Mouse (Mus musculus) lung, embryonic 15.5 days (tissue): ENCODE results near the gene AL732309.1. TPM values are rescaled to one million over a fixed set of nuclear protein-coding genes. Genes with fewer than 3 reads are reported as not detected.

Source experiments
- ATAC-seq: fragments of 200-750 bp; cut with Nextera tagmentation; 2 replicates; pipeline ENCODE4 v1.8.0; 2017; ENCODE audit warnings: moderate number of reproducible peaks, borderline replicate concordance; ENCODE audit not compliant: low FRiP score, low TSS enrichment; ENCODE audit errors: extremely low read depth
- H3K27ac ChIP-seq: fragments of 300-500 bp; sonication (generic); 2 replicates; pipeline ENCODE4 v1.5.1; 2015; ENCODE audit warnings: moderate library complexity, mild to moderate bottlenecking, inconsistent platforms
- H3K27me3 ChIP-seq: fragments of 300-500 bp; sonication (generic); 2 replicates; pipeline ENCODE4 v1.6.1; 2015; ENCODE audit warnings: inconsistent platforms
- H3K36me3 ChIP-seq: fragments of 300-500 bp; sonication (generic); 2 replicates; pipeline ENCODE4 v1.6.1; 2015; ENCODE audit warnings: inconsistent platforms
- H3K4me1 ChIP-seq: fragments of 300-500 bp; sonication (generic); 2 replicates; pipeline ENCODE4 v1.6.1; 2015; ENCODE audit warnings: inconsistent platforms
- H3K4me2 ChIP-seq: fragments of 300-500 bp; sonication (generic); 2 replicates; pipeline ENCODE4 v1.6.1; 2015; ENCODE audit warnings: inconsistent platforms, mild to moderate bottlenecking, moderate library complexity
- H3K4me3 ChIP-seq: fragments of 300-500 bp; sonication (generic); 2 replicates; pipeline ENCODE4 v1.5.1; 2015; ENCODE audit warnings: mild to moderate bottlenecking, inconsistent platforms
- H3K9ac ChIP-seq: fragments of 300-500 bp; sonication (generic); 2 replicates; pipeline ENCODE4 v1.6.1; 2015; ENCODE audit warnings: inconsistent platforms
- H3K9me3 ChIP-seq: fragments of 300-500 bp; sonication (generic); 2 replicates; pipeline ENCODE4 v1.6.1; 2016; ENCODE audit warnings: inconsistent platforms
- WGBS: fragments of 180-500 bp; shearing (Covaris S2); methylation state at CpG from one replicate; pipeline ENCODE4 v1.1.7; 2015; 5-methylcytosine and 5-hydroxymethylcytosine counted together
- polyA plus RNA-seq: library from polyadenylated mRNA; unstranded; fragments of >200 nt; fragmentation: Nextera tagmentation; extraction: Ambion mirVana; gene quantifications from 2 replicates; pipeline ENCODE4 v1.2.1, GENCODE M21; 2015

AL732309.1 gene
- polyA plus RNA-seq, 1 experiment from 2014 or later: 5.0 TPM

GRCm38 (mm10) chr2:25224766-25225752, 21.6 kb downstream of the AL732309.1 start:
- WGBS: 2% methylated on average over 40 of the region's 41 CpGs
- peaks cover 33% of the 10 kb centered on the region for H3K4me1 ChIP-seq
- H3K4me3 ChIP-seq: peak overlapping the region; percentile 98
- H3K27me3 ChIP-seq: no peaks in the 10 kb centered on the region
- no peaks in the 10 kb centered on the region for H3K9me3 ChIP-seq
- peak; percentile 95 for ATAC-seq
- peak overlapping the region; percentile 99 for H3K27ac ChIP-seq
- peaks cover 7% of the 10 kb centered on the region for H3K36me3 ChIP-seq
- peak overlapping the region; percentile 56 for H3K9ac ChIP-seq
- H3K4me2 ChIP-seq: peak overlapping the region; percentile 50

- Histone ChIP-seq H3K4me1 (peaks cover 33% of the 10 kb centered on the region), H3K27me3 (no peaks in the 10 kb centered on the region), H3K36me3 (peaks cover 7% of the 10 kb centered on the region), H3K27ac (peak within 1 kb of the TSS; percentile 99), H3K4me3 (peak within 1 kb of the TSS; percentile 98), H3K9ac (peak within 1 kb of the TSS; percentile 95), H3K4me2 (peak within 1 kb of the TSS; percentile 76), H3K9me3 (no peaks in the 10 kb centered on the region)
- 0% methylated on average over 17 of the region's 17 CpGs for WGBS
- no peak for ATAC-seq
Measured at GRCm38 (mm10) chr2:25224492-25224765, 22.2 kb downstream of the AL732309.1 start, which contains the start of gene Tubb4b. TSS of gene Tubb4b (minus strand) at chr2:25224702.

- ATAC-seq: peak; percentile 41
- Histone ChIP-seq H3K36me3 (peaks cover 7% of the 10 kb centered on the region), H3K4me2 (peak overlapping the region; percentile 76), H3K9ac (peak overlapping the region; percentile 95), H3K4me3 (peak overlapping the region; percentile 98), H3K27ac (peak overlapping the region; percentile 99), H3K27me3 (no peaks in the 10 kb centered on the region), H3K9me3 (no peaks in the 10 kb centered on the region), H3K4me1 (peaks cover 32% of the 10 kb centered on the region)
- under 1% methylated on average over 53 of the region's 53 CpGs for WGBS
Measured at GRCm38 (mm10) chr2:25223681-25224491, 22.8 kb downstream of the AL732309.1 start.

- Histone ChIP-seq H3K4me2 (no peak overlapping the region), H3K4me1 (peaks cover 22% of the 10 kb centered on the region), H3K36me3 (peaks cover 7% of the 10 kb centered on the region), H3K9me3 (no peaks in the 10 kb centered on the region), H3K27ac (no peak overlapping the region), H3K9ac (no peak overlapping the region), H3K4me3 (no peak overlapping the region), H3K27me3 (no peaks in the 10 kb centered on the region)
- 71% methylated on average over 5 of the region's 5 CpGs for WGBS
- ATAC-seq: no peak
Measured at GRCm38 (mm10) chr2:25221331-25221772, 25.3 kb downstream of the AL732309.1 start.

- no peaks in the 10 kb centered on the region for H3K27me3 ChIP-seq
- H3K27ac ChIP-seq: no peak within 1 kb of the TSS
- no peak within 1 kb of the TSS for H3K4me3 ChIP-seq
- H3K4me1 ChIP-seq: peaks cover 10% of the 10 kb centered on the region
- H3K9ac ChIP-seq: no peak within 1 kb of the TSS
- no peaks in the 10 kb centered on the region for H3K9me3 ChIP-seq
- no peak for ATAC-seq
- peaks cover 7% of the 10 kb centered on the region for H3K36me3 ChIP-seq
- no peak within 1 kb of the TSS for H3K4me2 ChIP-seq
Measured at GRCm38 (mm10) chr2:25218445-25218844, 28.2 kb downstream of the AL732309.1 start, which contains the start of gene Fam166a. TSS of gene Fam166a (plus strand) at chr2:25218745.

- Histone ChIP-seq H3K27ac (no peak overlapping the region), H3K4me2 (no peak overlapping the region), H3K36me3 (peaks cover 7% of the 10 kb centered on the region), H3K4me1 (peaks cover 4% of the 10 kb centered on the region; the same call in 1 of the 2 replicates), H3K4me3 (no peak overlapping the region), H3K27me3 (no peaks in the 10 kb centered on the region), H3K9me3 (no peaks in the 10 kb centered on the region), H3K9ac (no peak overlapping the region)
- 47% methylated on average over 2 of the region's 2 CpGs for WGBS
- ATAC-seq: no peak
Measured at GRCm38 (mm10) chr2:25217666-25218065, 29.0 kb downstream of the AL732309.1 start.

GRCm38 (mm10) chr2:25214444-25214843, 32.2 kb downstream of the AL732309.1 start, which contains the start of gene Stpg3:
TSS of gene Stpg3 (minus strand) at chr2:25214637.
- H3K9ac ChIP-seq: no peak within 1 kb of the TSS
- H3K27me3 ChIP-seq: no peaks in the 10 kb centered on the region
- no peak within 1 kb of the TSS for H3K4me2 ChIP-seq
- no peak within 1 kb of the TSS for H3K27ac ChIP-seq
- ATAC-seq: no peak
- H3K4me1 ChIP-seq: peaks cover 18% of the 10 kb centered on the region
- H3K4me3 ChIP-seq: no peak within 1 kb of the TSS
- WGBS: 55% methylated on average over 3 of the region's 3 CpGs
- no peaks in the 10 kb centered on the region for H3K9me3 ChIP-seq
- no peaks in the 10 kb centered on the region for H3K36me3 ChIP-seq

GRCm38 (mm10) chr2:25213266-25213865, 33.3 kb downstream of the AL732309.1 start:
- Histone ChIP-seq H3K4me2 (no peak overlapping the region), H3K36me3 (no peaks in the 10 kb centered on the region), H3K9ac (no peak overlapping the region), H3K4me3 (no peak overlapping the region), H3K9me3 (no peaks in the 10 kb centered on the region), H3K27ac (no peak overlapping the region), H3K27me3 (no peaks in the 10 kb centered on the region), H3K4me1 (peaks cover 22% of the 10 kb centered on the region)
- 61% methylated on average over 23 of the region's 23 CpGs for WGBS
- ATAC-seq: no peak

- Histone ChIP-seq H3K4me3 (peak within 1 kb of the TSS; percentile 87), H3K27ac (peak within 1 kb of the TSS; percentile 90), H3K9me3 (no peaks in the 10 kb centered on the region), H3K4me2 (peak within 1 kb of the TSS; percentile 75), H3K4me1 (peaks cover 22% of the 10 kb centered on the region), H3K9ac (peak within 1 kb of the TSS; percentile 91), H3K27me3 (no peaks in the 10 kb centered on the region), H3K36me3 (peaks cover 13% of the 10 kb centered on the region)
- under 1% methylated on average over 44 of the region's 44 CpGs for WGBS
- ATAC-seq: peak; percentile 91
Measured at GRCm38 (mm10) chr2:25211121-25211670, 35.5 kb downstream of the AL732309.1 start, which contains the start of gene Nelfb. TSS of gene Nelfb (minus strand) at chr2:25211489.

- H3K9me3 ChIP-seq: no peaks in the 10 kb centered on the region
- 1% methylated on average over 24 of the region's 24 CpGs for WGBS
- no peaks in the 10 kb centered on the region for H3K27me3 ChIP-seq
- H3K36me3 ChIP-seq: peaks cover 19% of the 10 kb centered on the region
- peak overlapping the region; percentile 90 for H3K27ac ChIP-seq
- peak overlapping the region; percentile 75 for H3K4me2 ChIP-seq
- peak overlapping the region; percentile 87 for H3K4me3 ChIP-seq
- peak overlapping the region; percentile 91 for H3K9ac ChIP-seq
- no peak for ATAC-seq
- H3K4me1 ChIP-seq: peaks cover 22% of the 10 kb centered on the region
Measured at GRCm38 (mm10) chr2:25210686-25211085, 36.0 kb downstream of the AL732309.1 start.

GRCm38 (mm10) chr2:25207593-25207992, 39.1 kb downstream of the AL732309.1 start:
- Histone ChIP-seq H3K27ac (no peak overlapping the region), H3K4me2 (no peak overlapping the region), H3K9ac (no peak overlapping the region), H3K4me1 (peaks cover 22% of the 10 kb centered on the region), H3K9me3 (no peaks in the 10 kb centered on the region), H3K4me3 (no peak overlapping the region), H3K27me3 (no peaks in the 10 kb centered on the region), H3K36me3 (peaks cover 50% of the 10 kb centered on the region)
- WGBS: 88% methylated on average over 1 of the region's 1 CpGs
- no peak for ATAC-seq
